In the genomic region with DNA sequence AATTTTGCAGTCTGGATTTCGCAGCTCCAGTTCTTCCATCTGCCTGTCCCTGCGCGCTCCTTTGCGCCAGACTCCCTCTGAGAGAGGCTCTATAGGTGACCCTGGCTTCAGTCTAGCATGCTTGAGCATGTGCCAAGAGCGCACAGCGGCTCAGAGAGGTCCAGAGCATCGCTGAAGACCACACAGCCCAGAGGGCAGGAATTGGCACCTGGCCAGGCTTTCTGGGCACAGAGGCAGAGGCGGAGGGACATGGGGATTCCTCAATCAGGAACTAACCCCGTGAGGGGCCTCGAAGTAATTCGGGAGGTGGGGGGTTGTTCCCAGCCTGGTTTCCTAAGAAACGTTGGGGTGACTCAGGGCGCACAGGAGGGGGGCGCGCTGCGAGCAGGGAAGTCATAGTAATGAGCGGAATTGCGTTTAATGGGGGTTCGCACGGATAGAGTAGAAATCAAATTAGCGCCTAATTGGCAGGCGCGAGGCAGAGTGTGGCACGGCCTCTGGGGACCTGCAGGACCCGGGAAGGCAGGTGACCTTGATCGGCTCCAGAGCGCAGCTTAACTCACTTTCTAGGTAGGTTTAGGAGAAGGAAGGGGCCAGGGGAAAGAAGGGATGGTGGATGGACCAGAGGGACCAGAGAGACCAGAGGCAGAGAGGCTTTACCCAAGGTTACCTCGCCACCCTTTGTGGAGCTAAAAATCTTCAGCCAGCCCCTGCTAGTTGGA, we compare ENCODE assay signal across 8 mouse cellular contexts.
DNase-seq lines count a peak whose midpoint lies in the region; ATAC-seq lines count a peak whose summit lies in the region.

No protein-coding gene starts in this region.

- ATAC-seq in heart, embryonic 15.5 days (replicated peaks; ENCODE audit: insufficient number of reproducible peaks, insufficient read depth, low FRiP score, low read depth): no peak
- no peak for ATAC-seq in intestine, embryonic 16.5 days
- ATAC-seq in neural tube, embryonic 13.5 days (ENCODE audit: low read depth): peak; percentile 76

- H3K4me3 ChIP-seq in heart, embryonic 15.5 days: peak overlapping the region; percentile 22
- peak overlapping the region; percentile 19 for H3K4me3 ChIP-seq in forebrain, embryonic 10.5 days
- no peak overlapping the region for H3K4me3 ChIP-seq in intestine, embryonic 16.5 days (ENCODE audit: low read length)
- H3K4me3 ChIP-seq in neural tube, embryonic 13.5 days: no peak overlapping the region

- no peak overlapping the region for H3K27ac ChIP-seq in heart, embryonic 15.5 days
- no peak overlapping the region for H3K27ac ChIP-seq in forebrain, embryonic 10.5 days
- H3K27ac ChIP-seq in intestine, embryonic 16.5 days (ENCODE audit: low read length): no peak overlapping the region
- 0 out of 2 replicates have a peak overlapping the region, but pooled peaks have one; percentile 23 for H3K27ac ChIP-seq in neural tube, embryonic 13.5 days (replicated peaks)

- H3K9ac ChIP-seq in heart, embryonic 15.5 days: no peak overlapping the region
- no peak overlapping the region for H3K9ac ChIP-seq in intestine, embryonic 16.5 days (ENCODE audit: low read depth, low read length)
- no peak overlapping the region for H3K9ac ChIP-seq in neural tube, embryonic 13.5 days

- DNase-seq in heart, postnatal 25 days (ENCODE audit: low spot score): no peak
- DNase-seq in R1 (ENCODE audit: low read depth, low spot score): peak; percentile 39
- no peak for DNase-seq in forebrain, embryonic 10.5 days (ENCODE audit: extremely low spot score, low spot score)
- DNase-seq in B cell, adult 2 months: no peak
- no peak for DNase-seq in yolk sac, embryonic 10.5 days (ENCODE audit: low spot score)

- peaks cover 27% of the 10 kb centered on the region for H3K27me3 ChIP-seq in heart, embryonic 15.5 days
- H3K27me3 ChIP-seq in forebrain, embryonic 10.5 days (ENCODE audit: poor library complexity, severe bottlenecking): peaks cover 45% of the 10 kb centered on the region
- peaks cover 5% of the 10 kb centered on the region; the same call in 1 of the 2 replicates for H3K27me3 ChIP-seq in intestine, embryonic 16.5 days (replicated peaks; ENCODE audit: control insufficient read depth, insufficient read depth, low read length)
- 0 out of 2 replicates have a peak, but pooled peaks cover 3% of the 10 kb centered on the region for H3K27me3 ChIP-seq in neural tube, embryonic 13.5 days

- WGBS in heart, embryonic 15.5 days: 11% methylated on average over 28 of the region's 28 CpGs
- WGBS in forebrain, embryonic 10.5 days: 11% methylated on average over 28 of the region's 28 CpGs
- WGBS in intestine, embryonic 16.5 days: 10% methylated on average over 28 of the region's 28 CpGs
- 6% methylated on average over 28 of the region's 28 CpGs for WGBS in neural tube, embryonic 13.5 days

- no peaks in the 10 kb centered on the region for H3K9me3 ChIP-seq in heart, embryonic 15.5 days (replicated peaks)
- no peaks in the 10 kb centered on the region for H3K9me3 ChIP-seq in forebrain, embryonic 10.5 days
- H3K9me3 ChIP-seq in intestine, embryonic 16.5 days (ENCODE audit: control insufficient read depth, low read length): peaks cover 5% of the 10 kb centered on the region; the same call in 1 of the 2 replicates
- no peaks in the 10 kb centered on the region for H3K9me3 ChIP-seq in neural tube, embryonic 13.5 days

- H3K4me2 ChIP-seq in heart, embryonic 15.5 days: peak overlapping the region; percentile 55
- H3K4me2 ChIP-seq in intestine, embryonic 16.5 days (ENCODE audit: low read depth, low read length): peak overlapping the region; percentile 15; the same call in 1 of the 2 replicates
- H3K4me2 ChIP-seq in neural tube, embryonic 13.5 days: peak overlapping the region; percentile 45

- intact Hi-C loops in heart, postnatal 25 days (cut with DNase I): no loop called here

- H3K36me3 ChIP-seq in heart, embryonic 15.5 days: no peaks in the 10 kb centered on the region
- H3K36me3 ChIP-seq in forebrain, embryonic 10.5 days (replicated peaks): no peaks in the 10 kb centered on the region
- H3K36me3 ChIP-seq in intestine, embryonic 16.5 days (ENCODE audit: control insufficient read depth, insufficient read depth, low read length): no peaks in the 10 kb centered on the region
- H3K36me3 ChIP-seq in neural tube, embryonic 13.5 days: no peaks in the 10 kb centered on the region

- H3K4me1 ChIP-seq in heart, embryonic 15.5 days (replicated peaks): peaks cover 10% of the 10 kb centered on the region
- H3K4me1 ChIP-seq in forebrain, embryonic 10.5 days: peaks cover 21% of the 10 kb centered on the region
- no peaks in the 10 kb centered on the region for H3K4me1 ChIP-seq in intestine, embryonic 16.5 days (ENCODE audit: control insufficient read depth, insufficient read depth, low read length)
- H3K4me1 ChIP-seq in neural tube, embryonic 13.5 days (replicated peaks): peaks cover 21% of the 10 kb centered on the region

Comparison
In these comparisons a context has a peak if more than half of its experiments do, and no peak if none do; other contexts are left out.
1. H3K4me3 ChIP-seq: peak in heart, embryonic 15.5 days (single experiment) and forebrain, embryonic 10.5 days (single experiment); none in intestine, embryonic 16.5 days (single experiment) and neural tube, embryonic 13.5 days (single experiment).
2. Peak in every context shown above with its lines, with median percentiles within 50 percentile points of each other: H3K4me2 ChIP-seq.